Mouse (Mus musculus) cortical plate, adult 2 months (tissue): ENCODE data around the gene Gm37240.

Experiments
- CTCF ChIP-seq: fragments of 200-500 bp; IDR thresholded peaks from 2 replicates; pipeline ENCODE4 v1.5.1; 2011; ENCODE audit warnings: mild to moderate bottlenecking, control low read depth, low read length; ENCODE audit not compliant: insufficient read depth; ENCODE audit errors: extremely low read depth
- POLR2A ChIP-seq: fragments of 200-500 bp; IDR thresholded peaks from 2 replicates; pipeline ENCODE4 v1.6.1; 2011; ENCODE audit warnings: mild to moderate bottlenecking, low read length, control low read depth; ENCODE audit not compliant: insufficient read depth; ENCODE audit errors: extremely low read depth

DNA sequence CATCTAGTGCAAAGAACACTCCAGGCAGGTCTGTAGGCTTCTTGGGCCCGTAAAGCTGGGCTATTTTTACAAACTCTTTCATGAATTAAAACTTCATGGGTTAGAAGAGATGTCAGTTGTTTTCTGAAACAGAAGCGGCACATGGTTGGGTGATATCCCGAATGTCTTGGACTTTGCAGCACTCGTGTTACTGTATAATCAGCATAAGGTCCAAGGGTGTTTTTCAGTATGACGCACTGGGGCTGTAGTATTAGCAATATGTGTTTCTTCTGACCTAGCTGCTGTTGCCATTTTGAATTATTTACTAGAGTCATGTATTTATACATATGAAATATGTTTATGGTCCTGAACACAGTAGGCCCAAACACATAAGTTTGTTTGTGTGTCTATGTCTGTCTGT, 961.2 kb downstream of the Gm37240 start:
- TF ChIP-seq POLR2A = no peak
- TF ChIP-seq CTCF = no peak
